Mouse (Mus musculus) ES-E14 (cell line): Measurements from ENCODE around the gene Tctex1d1.

ENCODE experiments used
- HCFC1 ChIP-seq: IDR thresholded peaks from 2 replicates; pipeline ENCODE4 v1.6.1; 2012; ENCODE audit warnings: low read length, inconsistent platforms, borderline replicate concordance; ENCODE audit not compliant: insufficient read depth
- MAFK ChIP-seq: IDR thresholded peaks from 2 replicates; pipeline ENCODE4 v1.6.1; 2014; ENCODE audit warnings: mild to moderate bottlenecking, low read depth, low read length, inconsistent platforms; ENCODE audit not compliant: insufficient read depth
- ZNF384 ChIP-seq: IDR thresholded peaks from 2 replicates; pipeline ENCODE4 v1.6.1; 2012; ENCODE audit warnings: low read depth, low read length, inconsistent platforms

GRCm38 (mm10) chr4:103028177-103029088 is 50.0 kb downstream of the Tctex1d1 start:
- TF ChIP-seq ZNF384 (no peak), MAFK (no peak), HCFC1 (no peak)
